Mouse (Mus musculus) brain, adult 10 weeks (tissue): ENCODE measurements around the gene Dnaaf5. TPM values are rescaled to one million over a fixed set of nuclear protein-coding genes. Genes with fewer than 3 reads are reported as not detected.

Source experiments
- polyA plus RNA-seq: library from polyadenylated mRNA; stranded (reverse); fragments of 350-450 nt; fragmentation: Illumina TruSeq; extraction: RNeasy Lipid Tissue Mini Kit (QIAGEN cat#74804); gene quantifications from one replicate; pipeline ENCODE4 v1.2.3, GENCODE M21; 2015; ENCODE audit warnings: low read depth, low replicate concordance

Dnaaf5 gene
- polyA plus RNA-seq: 4.3 TPM

DNA sequence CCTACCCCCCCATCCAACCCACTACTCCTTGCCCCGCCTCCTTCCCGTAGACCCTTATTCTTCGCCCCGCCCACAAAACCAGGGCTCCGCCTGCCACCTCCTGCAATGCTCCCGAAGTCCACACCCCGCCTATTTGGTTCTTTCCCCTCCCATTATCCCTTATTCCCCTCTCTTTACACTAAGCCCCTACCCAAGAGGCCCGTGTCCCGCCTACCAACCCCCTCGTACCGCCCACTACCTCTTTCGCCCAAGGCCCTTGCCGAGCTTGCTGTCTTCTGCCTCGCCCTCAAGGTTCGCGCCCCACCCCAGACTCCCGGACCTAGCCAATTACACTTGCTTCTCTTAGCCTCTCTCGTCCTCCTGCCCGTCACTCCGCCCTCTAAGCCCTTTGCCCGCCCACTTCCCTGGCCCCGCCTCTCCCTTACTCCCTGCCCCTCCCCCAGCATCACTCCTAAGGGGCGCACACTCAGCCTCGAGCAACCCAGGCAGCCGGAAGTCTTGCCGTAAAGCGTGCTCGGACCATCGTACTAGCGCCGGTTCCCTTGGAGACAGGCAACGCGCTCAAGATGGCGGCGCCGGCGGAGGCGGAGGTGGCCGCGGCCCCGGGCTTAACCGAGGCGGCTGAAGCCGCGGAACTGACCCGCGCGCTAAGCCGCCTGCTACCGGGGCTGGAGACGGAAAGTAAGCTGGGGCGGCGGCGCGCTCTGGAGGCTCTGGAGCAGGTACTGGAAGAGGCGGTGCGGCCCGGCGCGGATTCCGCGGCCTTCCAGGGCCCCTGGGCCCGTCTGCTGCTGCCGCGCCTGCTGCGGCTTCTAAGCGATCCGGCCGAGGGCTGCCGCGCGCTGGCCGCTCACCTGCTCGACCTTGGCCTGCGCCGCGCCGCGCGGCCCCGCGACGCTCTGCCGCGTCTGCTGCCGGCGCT, at the start of gene Dnaaf5, which contains the start of gene Prkar1b:
TSS of gene Dnaaf5 (plus strand) at position 543 of the 922 bp plus-strand sequence.
TSS of gene Prkar1b (minus strand) at position 321 of the 922 bp plus-strand sequence.

GRCm38 (mm10) chr5:139199995-139200769, 50.2 kb downstream of the Dnaaf5 start, which contains the start of gene Sun1:
Sun1 (plus strand) TSS chr5:139200637.

Other genes starting within 250 kb of the Dnaaf5 start
- 42.5 TPM for gene Pdgfa, start 152.9 kb upstream of the Dnaaf5 start, polyA plus RNA-seq
- 701 TPM for gene Prkar1b, start 222 bp upstream of the Dnaaf5 start, polyA plus RNA-seq
- gene Sun1, start 50.4 kb downstream of the Dnaaf5 start, polyA plus RNA-seq: 73.2 TPM
- 77.5 TPM for gene Get4, start 102.1 kb downstream of the Dnaaf5 start, polyA plus RNA-seq
- gene Adap1, start 175.4 kb downstream of the Dnaaf5 start, polyA plus RNA-seq: 200 TPM
- 72.4 TPM for gene Cox19, start 201.2 kb downstream of the Dnaaf5 start, polyA plus RNA-seq
- not detected for gene Cyp2w1, start 202.4 kb downstream of the Dnaaf5 start, polyA plus RNA-seq
- 12.4 TPM for gene Gpr146, start 227.5 kb downstream of the Dnaaf5 start, polyA plus RNA-seq